Mouse (Mus musculus): ENCODE measurements around the gene Ccn6. TPM values are rescaled to one million over a fixed set of nuclear protein-coding genes. Genes with fewer than 3 reads are reported as not detected.
"Not testable (repeated sequence)": the region's sequence is repeated elsewhere in the genome, so short reads cannot be mapped to it uniquely, and the experiment has no call there.

Ccn6 gene
- total RNA-seq (2021) (not detected), polyA plus RNA-seq (2012; rRNA removed) (0.07 and 0.22 TPM in 2 replicates)
- long read RNA-seq, result 0 reads

DNA sequence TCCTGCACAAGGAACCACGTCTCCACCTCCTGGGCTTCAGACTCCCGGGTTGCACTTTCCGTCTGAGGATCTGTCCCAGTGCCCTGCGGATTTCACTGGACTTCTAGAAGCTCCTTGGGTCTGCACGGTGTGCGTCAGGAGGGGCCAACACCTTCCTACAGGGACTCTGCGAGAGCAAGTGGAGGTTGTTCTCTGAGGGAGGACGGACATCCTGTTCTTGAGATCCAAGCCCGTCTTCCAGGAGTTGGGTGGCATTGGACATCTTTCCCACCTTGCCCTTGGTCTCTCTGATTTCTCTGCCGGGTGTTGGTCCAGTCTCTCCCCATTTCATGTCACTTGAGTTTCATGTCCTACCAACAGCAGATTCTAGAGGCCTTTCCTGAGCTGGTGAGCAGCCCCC lies at the start of gene Ccn6:
Gene Ccn6, minus strand, starts transcription at position 101 of the 400 bp plus-strand sequence.
- DNase-seq, result no peak

- no peak for DNase-seq
These were observed 46.4 kb upstream of the Ccn6 start for GRCm38 (mm10) chr10:39210031-39210430.

DNA sequence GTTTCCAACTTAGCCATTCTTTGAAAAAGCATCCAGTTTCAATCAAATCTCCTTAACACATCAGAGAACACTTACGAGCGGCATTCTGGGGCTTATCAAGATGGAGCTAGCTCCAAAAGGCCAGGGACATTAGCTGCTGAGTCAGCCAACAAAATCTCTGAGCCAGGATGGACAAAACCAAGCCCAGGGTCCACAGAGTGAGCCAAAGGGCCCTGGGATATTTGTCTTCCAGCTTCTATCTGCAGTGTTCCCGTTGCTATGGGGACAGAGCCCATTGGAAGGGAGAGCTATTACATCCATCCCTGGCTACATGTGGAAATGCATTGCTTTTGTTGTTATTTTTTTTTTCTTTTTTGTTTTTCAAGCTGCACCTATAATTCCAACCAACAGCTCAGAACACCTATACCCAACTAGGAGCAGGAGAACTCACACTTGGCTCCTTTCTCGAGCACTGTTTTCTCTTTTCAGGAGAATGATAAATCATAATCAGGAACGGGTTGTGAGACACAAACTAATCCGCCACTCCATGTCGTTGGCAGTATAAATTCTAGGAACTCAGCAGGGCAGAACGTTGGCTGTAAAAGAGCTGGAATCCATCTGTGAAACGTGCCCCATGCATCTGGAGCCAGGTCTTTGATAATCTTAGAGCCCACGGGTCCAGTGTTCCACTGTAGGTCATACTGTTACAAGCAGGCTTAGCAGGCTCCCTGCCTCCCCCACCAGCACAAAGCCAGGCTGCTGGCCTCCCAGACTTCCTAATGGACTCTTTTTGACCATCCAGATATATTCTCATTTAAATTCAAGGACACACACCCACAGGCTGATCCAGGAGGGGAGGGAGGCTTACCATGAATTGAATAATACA lies 45.8 kb upstream of the Ccn6 start:
- peak; percentile 79 for DNase-seq

DNA sequence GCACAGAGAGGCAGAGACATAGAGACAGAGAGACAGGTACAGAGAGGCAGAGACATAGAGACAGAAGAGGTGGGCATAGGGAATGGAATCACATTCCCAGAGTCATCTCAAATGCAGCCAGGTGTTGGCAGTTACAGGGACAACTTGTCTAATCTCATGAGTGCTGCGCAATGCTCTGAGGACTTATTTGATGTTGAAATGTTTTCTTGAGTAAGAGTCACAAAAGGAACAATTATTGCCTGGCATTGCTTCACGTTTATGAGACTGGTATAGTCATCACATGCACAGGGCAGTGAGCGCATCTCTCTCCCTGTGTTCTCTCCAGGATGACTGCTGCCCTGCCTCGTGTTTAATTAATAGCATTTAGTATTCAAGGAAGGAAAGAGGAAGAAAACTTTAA lies 45.1 kb upstream of the Ccn6 start:
- DNase-seq, result peak; percentile 46

GRCm38 (mm10) chr10:39207310-39207855 lies 43.8 kb upstream of the Ccn6 start:
- DNase-seq, result no peak

DNA sequence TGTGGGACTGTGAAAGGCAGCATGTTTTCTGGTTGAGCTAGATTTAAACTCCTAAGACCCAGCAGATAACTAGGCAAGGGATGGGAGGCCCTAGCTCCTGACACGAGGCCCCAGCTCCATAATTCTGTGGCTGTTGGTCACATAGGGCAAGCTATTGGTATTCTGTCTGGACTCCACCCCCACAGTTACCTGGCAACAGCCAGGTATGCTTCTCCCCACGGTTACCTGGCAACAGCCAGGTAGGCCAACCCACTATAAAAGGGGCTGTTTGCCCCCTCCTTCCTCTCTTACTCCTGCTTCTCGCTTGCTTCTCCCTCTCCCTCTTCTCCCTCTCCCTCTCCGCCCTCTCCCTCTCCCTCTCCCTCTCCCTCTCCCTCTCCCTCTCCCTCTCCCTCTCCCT lies 38.9 kb upstream of the Ccn6 start:
- DNase-seq, result no peak

DNA sequence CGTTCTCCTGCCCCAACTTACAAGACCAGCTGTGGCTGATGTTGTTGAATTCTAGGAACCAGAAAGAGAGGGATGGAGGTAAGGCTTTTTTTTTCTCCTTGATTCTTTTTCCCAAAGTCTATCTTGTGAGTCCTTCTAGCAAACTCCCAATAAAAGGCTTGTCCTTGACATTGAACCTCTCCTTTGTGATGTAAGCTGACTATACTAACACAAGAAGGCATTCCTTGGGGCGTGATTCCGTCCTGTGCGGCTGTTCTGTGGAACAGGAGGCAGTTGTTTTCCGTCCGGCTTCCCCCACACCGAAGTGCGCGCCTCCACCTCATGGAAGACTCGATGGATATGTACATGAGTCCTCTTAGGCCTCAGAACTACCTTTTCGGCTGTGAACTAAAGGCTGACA lies 34.6 kb upstream of the Ccn6 start:
- DNase-seq, result not testable (repeated sequence)

- DNase-seq, result no peak
These were observed 29.1 kb upstream of the Ccn6 start for GRCm38 (mm10) chr10:39192673-39193072.

- DNase-seq, result no peak
These were observed 21.9 kb upstream of the Ccn6 start for GRCm38 (mm10) chr10:39185545-39185906.

- DNase-seq, result no peak
These were observed 21.4 kb upstream of the Ccn6 start for GRCm38 (mm10) chr10:39184864-39185544.

DNA sequence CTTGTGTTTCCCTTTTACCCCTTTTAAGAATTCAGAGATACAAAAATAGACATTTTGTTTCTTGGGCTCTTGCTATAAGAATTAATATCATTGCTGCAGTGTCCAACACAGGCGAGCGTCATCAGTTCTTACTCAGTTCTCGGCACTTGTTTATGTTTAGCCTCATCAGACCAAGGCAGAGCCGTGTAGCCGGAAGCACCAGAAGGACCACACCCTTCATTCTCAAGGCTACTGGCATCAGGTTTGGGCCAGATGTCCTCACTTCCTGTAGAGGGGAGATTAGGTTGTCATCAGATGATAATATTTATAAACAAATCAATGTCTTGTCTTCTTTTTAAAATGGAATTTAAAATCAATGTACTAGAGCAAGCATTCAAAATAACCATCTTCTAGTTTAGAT lies 13.4 kb upstream of the Ccn6 start:
- no peak for DNase-seq

DNA sequence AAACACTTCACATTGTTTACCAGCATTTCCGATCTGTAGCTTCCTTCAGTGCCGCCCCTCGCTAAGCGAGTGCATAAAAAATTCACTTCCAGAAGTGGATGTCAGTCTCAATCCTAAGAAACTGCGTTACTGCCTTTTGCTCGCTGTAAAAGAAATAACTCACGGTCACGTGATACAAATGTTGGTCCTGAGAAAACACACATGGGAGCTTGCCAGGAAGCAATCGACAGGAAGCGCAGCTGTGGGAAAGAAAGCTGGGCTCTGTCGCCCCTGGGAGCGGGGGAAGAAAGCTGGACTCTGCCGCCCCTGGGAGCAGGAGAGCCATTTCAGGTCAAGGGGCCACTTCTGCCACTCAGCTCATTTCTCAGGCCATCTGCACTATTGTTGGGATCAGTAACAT lies 9.5 kb upstream of the Ccn6 start:
- no peak for DNase-seq

DNA sequence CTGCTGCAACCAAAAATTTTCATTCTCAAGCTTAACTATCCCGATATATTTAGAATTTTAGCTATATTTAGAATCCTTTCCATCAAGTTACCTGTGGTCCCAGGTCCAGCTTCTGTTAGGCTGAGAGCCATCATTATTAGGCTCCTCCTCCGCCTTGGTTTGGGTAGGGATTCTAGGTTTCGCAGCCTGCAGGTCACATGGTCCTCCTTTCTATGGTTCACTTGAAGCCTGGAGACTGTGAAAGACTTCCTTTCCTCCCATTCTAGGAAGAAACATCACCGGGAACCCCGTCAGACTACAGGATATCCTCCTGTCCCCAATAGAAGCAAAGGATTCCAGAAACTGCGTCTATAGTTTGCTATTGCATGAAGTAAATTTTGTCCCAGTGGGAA lies 8.9 kb upstream of the Ccn6 start:
- no peak for DNase-seq

DNA sequence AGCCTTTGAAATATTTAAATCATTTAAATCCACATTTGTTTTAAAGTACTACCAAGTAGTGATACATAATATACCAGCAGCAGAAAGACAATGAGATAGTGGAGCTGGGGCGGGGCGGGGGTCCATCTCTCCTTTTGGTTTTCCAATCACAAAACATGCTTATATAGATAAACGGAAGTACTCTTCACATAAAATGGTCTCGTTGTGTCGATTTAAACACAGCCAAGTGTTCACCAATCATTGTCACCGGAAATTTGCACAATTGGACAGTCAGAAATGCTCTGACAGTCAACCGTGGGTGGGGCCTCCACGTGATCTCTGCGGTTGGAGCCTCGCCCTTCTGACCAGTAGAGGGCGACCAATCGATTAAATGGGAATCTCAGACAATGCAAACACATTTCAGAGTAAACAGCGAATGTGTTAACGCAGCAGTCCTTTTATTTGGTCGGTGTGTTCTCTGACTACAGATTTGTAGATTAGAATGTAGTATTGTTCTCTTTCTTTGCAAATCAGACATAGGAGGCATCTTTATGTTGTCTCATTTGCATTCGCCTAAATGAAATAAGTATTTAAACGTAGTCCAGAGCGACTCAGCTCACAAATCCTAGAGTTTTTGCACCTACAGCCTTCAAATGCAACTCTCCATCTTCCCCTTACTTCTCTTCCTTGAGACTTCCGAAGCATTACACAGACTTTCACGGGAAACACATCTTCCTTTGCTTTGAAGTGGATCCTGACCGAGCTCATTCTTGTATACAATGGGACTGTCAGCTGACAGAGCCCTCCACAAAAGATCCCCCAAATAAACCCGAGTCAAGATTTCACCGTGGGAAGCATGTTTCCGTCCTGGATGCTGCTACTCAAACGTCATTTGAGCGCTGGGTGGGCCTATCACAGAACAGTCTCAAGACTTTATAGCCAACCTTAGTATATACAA lies 8.3 kb upstream of the Ccn6 start:
- DNase-seq, result peak; percentile 92

GRCm38 (mm10) chr10:39171134-39171533 lies 7.5 kb upstream of the Ccn6 start:
- DNase-seq, result peak; percentile 92

DNA sequence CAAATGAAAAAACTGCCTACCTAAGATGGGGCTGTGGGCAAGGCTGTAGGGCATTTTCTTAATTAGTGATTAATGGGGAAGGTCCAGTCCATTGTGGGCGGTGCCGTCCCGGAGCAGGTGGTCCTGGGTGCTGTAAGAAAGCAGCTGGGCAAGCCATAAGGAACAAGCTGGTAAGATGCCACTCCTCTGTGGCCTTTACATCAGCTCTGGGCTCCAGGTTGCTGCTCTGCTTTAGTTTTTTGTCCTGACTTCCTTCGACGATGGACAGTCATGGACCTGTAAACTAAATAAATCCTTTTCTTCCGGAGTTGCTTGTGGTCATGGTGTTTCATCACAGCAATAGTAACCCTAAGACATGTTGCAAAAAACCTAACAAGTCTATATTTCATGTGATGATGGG lies 7.1 kb upstream of the Ccn6 start:
- DNase-seq, result no peak

DNA sequence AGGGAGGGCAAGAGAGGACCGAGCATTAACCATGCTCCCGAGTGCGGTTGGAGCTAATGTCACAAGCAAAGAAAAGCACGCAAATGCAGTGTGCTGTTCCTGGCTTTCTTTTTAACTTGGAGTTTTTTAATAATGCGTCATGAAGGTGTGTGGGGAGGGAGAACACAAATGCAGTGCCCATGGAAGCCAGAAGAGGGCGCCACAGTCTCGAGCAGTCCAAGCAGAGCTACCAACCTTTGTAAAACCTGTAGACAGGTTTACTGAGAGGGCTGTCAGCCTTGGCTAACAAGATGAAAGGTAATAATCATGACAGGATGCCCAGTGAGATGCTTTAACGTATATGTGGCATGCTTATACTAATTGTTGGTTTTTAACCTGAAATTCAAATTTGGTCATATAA lies 6.6 kb upstream of the Ccn6 start:
- peak; percentile 72 for DNase-seq

DNA sequence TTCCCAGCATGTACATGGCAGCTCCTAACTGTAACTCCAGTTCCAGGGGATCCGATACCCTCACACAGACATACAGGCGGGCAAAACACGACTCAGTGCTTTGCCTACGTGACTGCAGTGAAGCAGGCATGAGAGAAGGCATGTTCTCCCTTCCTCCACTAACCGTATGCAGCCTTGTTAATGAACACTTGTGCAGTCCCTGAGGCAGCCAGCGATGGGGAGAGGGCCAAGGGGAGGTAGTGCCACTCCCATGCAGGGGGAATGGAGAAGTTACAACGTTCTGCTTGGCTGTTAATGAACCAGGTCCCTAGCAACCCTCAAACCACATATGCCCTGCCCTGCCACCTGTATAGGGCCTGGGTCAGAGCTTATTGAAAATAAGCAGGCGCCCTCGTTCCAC lies 6.0 kb upstream of the Ccn6 start:
- DNase-seq, result no peak

- no peak for DNase-seq
These were observed 4.0 kb upstream of the Ccn6 start for GRCm38 (mm10) chr10:39167611-39168010.

DNA sequence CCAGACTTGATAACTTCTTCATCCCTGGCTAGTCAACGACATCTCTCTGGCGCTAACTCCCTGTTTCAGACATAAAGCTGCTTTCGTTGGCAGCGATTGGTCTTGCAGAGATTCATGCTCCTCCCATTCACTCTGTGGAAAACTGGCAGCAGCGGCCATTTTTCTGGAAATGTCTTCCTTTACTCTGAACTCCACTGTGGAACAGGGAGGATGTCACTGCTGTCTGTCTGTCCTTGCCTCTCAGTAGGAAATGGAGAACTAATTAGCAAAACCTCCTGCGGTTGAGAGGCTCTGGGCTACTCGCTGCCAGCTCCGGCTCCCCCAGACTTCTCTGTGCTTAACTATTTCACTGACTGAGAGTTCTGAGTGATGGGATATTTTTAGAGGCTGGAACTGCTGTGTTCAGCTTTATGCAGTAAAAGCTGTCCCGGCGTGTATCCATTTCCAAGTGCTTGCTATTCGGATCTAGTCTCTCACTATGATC lies 2.1 kb upstream of the Ccn6 start:
- DNase-seq, result no peak

DNA sequence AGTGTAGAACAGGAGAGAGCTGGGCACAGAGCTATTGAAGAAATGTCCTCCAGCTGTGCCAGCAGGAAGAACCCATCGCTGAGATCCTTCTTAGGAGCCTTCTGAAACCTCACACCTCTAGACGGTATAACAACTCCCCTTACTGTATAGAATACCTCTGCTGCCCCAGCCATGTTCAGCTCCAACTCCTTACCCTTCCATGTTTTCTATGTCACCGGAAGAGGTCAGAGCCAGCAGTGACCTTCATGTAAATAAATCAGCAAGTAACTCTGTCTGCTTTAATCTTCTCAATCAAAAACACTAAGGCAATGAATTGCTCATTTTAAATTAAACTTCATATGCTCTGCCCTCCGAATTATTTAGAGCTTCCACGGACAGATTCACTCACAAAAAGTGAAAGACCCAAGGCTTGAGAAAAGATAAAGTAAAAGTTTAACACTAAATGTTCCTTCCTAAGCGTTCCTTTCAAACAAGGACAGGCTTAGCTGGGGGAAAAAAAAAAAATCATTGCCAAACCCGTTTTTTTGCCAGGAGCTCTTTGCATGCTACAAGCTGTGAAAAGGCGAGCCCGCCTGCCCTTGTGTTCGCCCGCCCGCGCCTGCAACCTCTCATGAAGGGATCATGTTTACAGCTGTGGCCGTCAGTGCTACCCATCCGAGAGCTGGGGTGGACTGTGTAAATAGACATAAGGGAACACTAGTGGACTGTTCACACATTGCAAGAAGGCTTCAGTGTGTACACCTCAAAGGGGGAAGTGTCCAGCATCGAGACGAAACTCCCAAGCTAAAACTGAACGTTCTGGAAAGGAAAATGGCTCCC lies 719 bp downstream of the Ccn6 start:
- DNase-seq, result peak; percentile 58
